Mouse (Mus musculus) forebrain, embryonic 14.5 days (tissue): ENCODE measurements at regions not wholly inside any gene's neighbourhood (a gene's known extent, or its start where the extent isn't known, plus 50 kb on each side); places are given as distances from the start of the nearest gene placed in this dataset.
A peak's percentile ranks its signal among the peaks of the same experiment; 100 is the strongest.

Source experiments
- ATAC-seq: fragments of 200-750 bp; cut with Nextera tagmentation; 2 replicates; pipeline ENCODE4 v1.8.0; 2017; ENCODE audit warnings: mild to moderate bottlenecking, moderate library complexity
- DNase-seq: peaks from one replicate; pipeline ENCODE4 v3.0.0-alpha.2; 2015; ENCODE audit warnings: low spot score
- H3K27ac ChIP-seq: fragments of 300-500 bp; sonication (generic); 2 replicates; pipeline ENCODE4 v1.5.1; 2014; ENCODE audit warnings: low read depth, mild to moderate bottlenecking, control low read depth, low read length, moderate library complexity
- H3K27me3 ChIP-seq: fragments of 300-500 bp; sonication (generic); replicated peaks from 2 replicates; pipeline ENCODE4 v1.6.1; 2014; ENCODE audit warnings: low read length, control low read depth, mixed read lengths; ENCODE audit not compliant: control insufficient read depth, insufficient read depth
- H3K36me3 ChIP-seq: fragments of 300-500 bp; sonication (generic); 2 replicates; pipeline ENCODE4 v1.6.1; 2014; ENCODE audit warnings: low read length, control low read depth; ENCODE audit not compliant: control insufficient read depth, insufficient read depth
- H3K4me1 ChIP-seq: fragments of 300-500 bp; sonication (generic); 2 replicates; pipeline ENCODE4 v1.6.1; 2014; ENCODE audit warnings: antibody characterized with exemption, low read length, control low read depth; ENCODE audit not compliant: control insufficient read depth, insufficient read depth
- H3K4me2 ChIP-seq: fragments of 300-500 bp; sonication (generic); 2 replicates; pipeline ENCODE4 v1.6.1; 2014; ENCODE audit warnings: mild to moderate bottlenecking, control low read depth, low read length
- H3K4me3 ChIP-seq: fragments of 300-500 bp; sonication (generic); 2 replicates; pipeline ENCODE4 v1.5.1; 2014; ENCODE audit warnings: low read depth, low read length, control low read depth
- H3K9ac ChIP-seq: fragments of 300-500 bp; sonication (generic); 2 replicates; pipeline ENCODE4 v1.6.1; 2014; ENCODE audit warnings: mild to moderate bottlenecking, low read length, control low read depth, moderate library complexity
- H3K9me3 ChIP-seq: fragments of 300-500 bp; sonication (generic); replicated peaks from 2 replicates; pipeline ENCODE4 v1.6.1; 2016; ENCODE audit warnings: low read length, control low read depth, mixed read lengths; ENCODE audit not compliant: control insufficient read depth
- WGBS: fragments of 180-500 bp; shearing (Covaris S2); extraction: QIAGEN DNeasy Blood & Tissue Kit; methylation state at CpG from one replicate; pipeline ENCODE4 v1.1.7; 2014; 5-methylcytosine and 5-hydroxymethylcytosine counted together

DNA sequence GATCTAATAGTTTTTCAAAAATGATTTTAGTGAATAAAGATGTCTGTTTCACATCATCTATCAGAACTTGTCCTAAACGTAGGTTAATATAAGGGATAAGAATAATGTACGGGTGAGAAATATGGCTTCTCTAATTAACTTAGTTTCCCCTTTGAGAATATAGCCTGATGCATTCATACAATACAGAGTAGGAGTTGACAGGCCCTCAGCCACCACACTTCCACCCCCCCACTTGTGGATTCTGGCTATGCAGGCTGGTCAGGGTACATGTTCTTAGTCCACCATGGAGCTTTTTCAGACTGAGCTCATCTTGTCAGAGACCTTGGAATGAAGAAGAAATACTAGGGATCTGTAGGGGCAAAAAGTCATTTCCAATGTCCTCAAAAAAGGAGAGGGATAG, 80.1 kb downstream of the Anxa1 start:
- H3K4me2 ChIP-seq: no peak overlapping the region
- ATAC-seq (0 out of 2 replicates have a peak, but pooled peaks have one; percentile 34), DNase-seq (no peak)
- no peak overlapping the region for H3K9ac ChIP-seq
- no peaks in the 10 kb centered on the region for H3K36me3 ChIP-seq
- H3K4me1 ChIP-seq: no peaks in the 10 kb centered on the region
- H3K9me3 ChIP-seq: no peaks in the 10 kb centered on the region
- H3K27me3 ChIP-seq: no peaks in the 10 kb centered on the region
- no peak overlapping the region for H3K27ac ChIP-seq
- 65% methylated on average over 2 of the region's 2 CpGs for WGBS
- H3K4me3 ChIP-seq: no peak overlapping the region

DNA sequence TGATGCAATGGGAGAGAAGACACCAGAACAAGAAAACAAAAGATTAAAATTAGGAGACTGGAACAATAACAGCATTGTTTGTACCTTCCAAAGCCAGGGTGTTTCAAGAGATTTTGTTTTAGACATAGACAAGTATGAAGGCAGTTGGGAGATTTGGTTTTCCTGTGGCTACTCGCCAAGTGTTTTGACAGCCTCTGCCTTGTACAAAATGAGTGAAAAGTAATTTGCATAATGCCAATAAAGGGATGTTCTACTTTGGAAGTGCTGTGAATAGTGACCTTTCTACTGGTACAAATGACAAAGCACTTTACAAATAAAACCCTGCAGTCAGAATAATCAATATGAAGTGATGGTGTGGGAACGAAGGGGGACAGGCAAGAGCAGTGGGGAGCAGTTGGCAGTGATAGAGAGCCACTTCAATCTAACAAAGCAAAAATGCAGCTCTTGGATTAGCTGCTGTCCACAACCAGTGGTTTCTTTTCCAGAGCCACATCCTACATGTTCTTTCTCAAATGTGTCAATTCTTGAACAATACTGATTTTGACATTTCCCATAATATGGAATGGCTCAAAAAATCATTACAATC, 90.6 kb downstream of the Anxa1 start:
- Histone ChIP-seq H3K27ac (no peak overlapping the region), H3K9ac (no peak overlapping the region), H3K27me3 (no peaks in the 10 kb centered on the region), H3K4me1 (peaks cover 8% of the 10 kb centered on the region; the same call in 1 of the 2 replicates), H3K4me3 (no peak overlapping the region), H3K9me3 (no peaks in the 10 kb centered on the region), H3K36me3 (no peaks in the 10 kb centered on the region), H3K4me2 (no peak overlapping the region)
- DNase-seq (peak; percentile 71), ATAC-seq (peak; percentile 81)
- 17% methylated on average over 2 of the region's 2 CpGs for WGBS

DNA sequence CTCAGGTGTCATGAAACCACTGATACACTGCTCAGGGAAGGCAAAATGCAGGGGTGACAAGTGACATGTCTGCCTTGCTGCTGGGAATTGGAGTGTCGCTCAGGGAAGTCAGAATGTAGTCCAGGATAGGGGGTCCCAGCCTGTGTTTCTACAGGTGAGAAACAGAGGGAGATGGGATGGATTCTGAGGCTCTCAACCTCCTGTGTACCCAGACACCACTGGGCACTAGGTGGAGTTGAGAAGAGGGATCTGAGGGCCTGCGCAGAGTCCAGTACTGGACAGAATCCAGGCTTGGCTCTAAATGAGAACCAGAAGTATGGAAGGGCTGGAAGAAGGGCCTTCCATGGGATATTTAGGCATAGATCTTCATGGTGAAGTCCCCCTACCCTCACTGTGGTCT, 92.3 kb downstream of the Anxa1 start:
- Histone ChIP-seq H3K27ac (no peak overlapping the region), H3K27me3 (no peaks in the 10 kb centered on the region), H3K36me3 (no peaks in the 10 kb centered on the region), H3K9ac (no peak overlapping the region), H3K9me3 (no peaks in the 10 kb centered on the region), H3K4me3 (no peak overlapping the region), H3K4me2 (no peak overlapping the region), H3K4me1 (peaks cover 8% of the 10 kb centered on the region; the same call in 1 of the 2 replicates)
- 84% methylated on average over 2 of the region's 2 CpGs for WGBS
- no peak for DNase-seq
- ATAC-seq: no peak

GRCm38 (mm10) chr19:20285188-20285587, 105.6 kb downstream of the Anxa1 start:
- WGBS: 73% methylated on average over 4 of the region's 4 CpGs
- ATAC-seq: no peak
- H3K36me3 ChIP-seq: no peaks in the 10 kb centered on the region

GRCm38 (mm10) chr19:20283105-20283504, 107.6 kb downstream of the Anxa1 start:
- no peak for DNase-seq
- Histone ChIP-seq H3K9me3 (no peaks in the 10 kb centered on the region), H3K4me2 (no peak overlapping the region), H3K27me3 (no peaks in the 10 kb centered on the region), H3K4me3 (no peak overlapping the region), H3K4me1 (no peaks in the 10 kb centered on the region), H3K36me3 (no peaks in the 10 kb centered on the region), H3K27ac (no peak overlapping the region), H3K9ac (no peak overlapping the region)
- 82% methylated on average over 2 of the region's 2 CpGs for whole genome bisulfite sequencing
- no peak for ATAC-seq

More at GRCm38 (mm10) chr19:20285188-20285587, 105.6 kb downstream of the Anxa1 start:
- Histone ChIP-seq H3K27me3 (no peaks in the 10 kb centered on the region), H3K4me2 (no peak overlapping the region), H3K4me3 (no peak overlapping the region), H3K9me3 (no peaks in the 10 kb centered on the region), H3K4me1 (no peaks in the 10 kb centered on the region), H3K9ac (no peak overlapping the region), H3K27ac (no peak overlapping the region)
- DNase-seq: peak; percentile 9

DNA sequence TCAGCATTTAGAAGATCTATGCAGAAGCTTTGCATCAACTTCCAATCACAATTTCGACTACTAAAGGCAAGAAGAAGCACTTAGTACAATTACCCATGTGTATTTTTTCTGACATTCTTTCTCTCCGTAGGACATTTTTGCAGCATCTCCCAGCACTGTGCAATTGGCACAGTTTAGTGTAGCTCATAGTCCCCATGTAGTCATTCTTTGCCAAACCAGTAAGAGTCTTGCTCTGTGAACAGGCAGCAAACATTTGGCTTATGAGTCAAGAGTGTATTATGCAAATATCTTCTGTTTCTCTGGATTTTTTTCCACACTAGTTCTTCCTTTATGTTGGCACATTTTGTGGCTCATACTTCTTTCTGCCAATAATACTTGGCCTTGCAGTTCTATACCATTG, 129.2 kb downstream of the Anxa1 start:
- H3K4me1 ChIP-seq: no peaks in the 10 kb centered on the region
- WGBS: 84% methylated on average over 2 of the region's 2 CpGs
- H3K4me2 ChIP-seq: no peak overlapping the region
- H3K27ac ChIP-seq: no peak overlapping the region
- no peaks in the 10 kb centered on the region for H3K9me3 ChIP-seq
- ATAC-seq (no peak), DNase-seq (peak; percentile 31)
- no peak overlapping the region for H3K4me3 ChIP-seq
- H3K27me3 ChIP-seq: no peaks in the 10 kb centered on the region
- H3K36me3 ChIP-seq: no peaks in the 10 kb centered on the region
- no peak overlapping the region for H3K9ac ChIP-seq

- H3K27ac ChIP-seq: no peak overlapping the region
- H3K36me3 ChIP-seq: no peaks in the 10 kb centered on the region
- H3K9me3 ChIP-seq: no peaks in the 10 kb centered on the region
- no peaks in the 10 kb centered on the region for H3K27me3 ChIP-seq
- no peak overlapping the region for H3K4me2 ChIP-seq
- no peaks in the 10 kb centered on the region for H3K4me1 ChIP-seq
- no peak for DNase-seq
- no peak overlapping the region for H3K4me3 ChIP-seq
- 91% methylated on average over 2 of the region's 2 CpGs for WGBS
- no peak overlapping the region for H3K9ac ChIP-seq
- no peak for ATAC-seq
Observed at GRCm38 (mm10) chr19:20252151-20252550, 138.6 kb downstream of the Anxa1 start.

DNA sequence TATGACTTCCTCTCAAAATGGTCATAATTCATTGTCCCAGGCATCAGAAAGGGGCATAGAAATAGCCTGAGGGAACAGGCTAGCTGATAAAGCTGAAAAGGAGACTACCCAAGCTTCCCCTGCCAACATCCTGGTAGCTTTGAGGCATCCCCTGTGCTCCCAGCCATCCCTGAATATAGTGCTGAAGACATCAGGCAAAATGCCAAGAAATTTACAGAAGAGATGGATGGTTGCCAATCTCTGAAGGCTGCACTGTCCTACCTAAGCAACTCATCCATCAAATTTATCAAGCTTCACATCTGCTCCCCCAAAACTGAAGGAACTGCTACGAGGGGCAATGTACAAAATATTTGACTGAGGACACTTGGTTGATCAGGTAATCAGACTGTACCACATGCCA, 146.9 kb downstream of the Anxa1 start:
- no peaks in the 10 kb centered on the region for H3K36me3 ChIP-seq
- no peaks in the 10 kb centered on the region for H3K9me3 ChIP-seq
- no peaks in the 10 kb centered on the region for H3K4me1 ChIP-seq
- no peak overlapping the region for H3K4me3 ChIP-seq
- H3K27me3 ChIP-seq: no peaks in the 10 kb centered on the region
- H3K4me2 ChIP-seq: no peak overlapping the region
- no peak overlapping the region for H3K27ac ChIP-seq
- WGBS: 61% methylated on average over 1 of the region's 1 CpGs
- ATAC-seq: peak; percentile 46; the same call in 1 of the 2 replicates
- peak; percentile 43 for DNase-seq
- no peak overlapping the region for H3K9ac ChIP-seq

DNA sequence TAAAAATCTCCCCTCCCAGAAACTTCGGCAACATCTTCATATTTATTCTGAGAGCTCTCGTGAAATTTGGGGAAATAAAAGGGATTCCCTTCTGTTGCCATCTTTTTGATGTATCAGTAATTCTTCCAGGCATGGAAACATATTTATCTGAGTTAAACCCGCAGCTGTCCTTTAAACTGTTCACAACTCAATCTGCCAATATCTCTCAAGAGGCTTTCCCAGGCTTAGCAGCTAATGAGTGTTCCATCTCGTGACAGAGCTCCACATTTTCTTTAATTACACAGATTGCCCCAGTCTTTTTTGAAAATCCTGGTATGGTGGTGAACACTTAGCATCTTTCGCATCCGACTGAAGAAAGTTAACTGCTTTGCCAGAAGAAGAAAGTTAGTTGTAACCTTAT, 149.5 kb downstream of the Anxa1 start:
- no peak overlapping the region for H3K4me3 ChIP-seq
- no peaks in the 10 kb centered on the region for H3K4me1 ChIP-seq
- peak; percentile 52 for DNase-seq
- WGBS: 62% methylated on average over 6 of the region's 6 CpGs
- H3K27ac ChIP-seq: no peak overlapping the region
- ATAC-seq: no peak
- H3K4me2 ChIP-seq: no peak overlapping the region
- no peaks in the 10 kb centered on the region for H3K36me3 ChIP-seq
- no peaks in the 10 kb centered on the region for H3K9me3 ChIP-seq
- H3K27me3 ChIP-seq: no peaks in the 10 kb centered on the region
- H3K9ac ChIP-seq: no peak overlapping the region
